Comparison of ENCODE assay signal across 8 mouse cellular contexts in the genomic region with DNA sequence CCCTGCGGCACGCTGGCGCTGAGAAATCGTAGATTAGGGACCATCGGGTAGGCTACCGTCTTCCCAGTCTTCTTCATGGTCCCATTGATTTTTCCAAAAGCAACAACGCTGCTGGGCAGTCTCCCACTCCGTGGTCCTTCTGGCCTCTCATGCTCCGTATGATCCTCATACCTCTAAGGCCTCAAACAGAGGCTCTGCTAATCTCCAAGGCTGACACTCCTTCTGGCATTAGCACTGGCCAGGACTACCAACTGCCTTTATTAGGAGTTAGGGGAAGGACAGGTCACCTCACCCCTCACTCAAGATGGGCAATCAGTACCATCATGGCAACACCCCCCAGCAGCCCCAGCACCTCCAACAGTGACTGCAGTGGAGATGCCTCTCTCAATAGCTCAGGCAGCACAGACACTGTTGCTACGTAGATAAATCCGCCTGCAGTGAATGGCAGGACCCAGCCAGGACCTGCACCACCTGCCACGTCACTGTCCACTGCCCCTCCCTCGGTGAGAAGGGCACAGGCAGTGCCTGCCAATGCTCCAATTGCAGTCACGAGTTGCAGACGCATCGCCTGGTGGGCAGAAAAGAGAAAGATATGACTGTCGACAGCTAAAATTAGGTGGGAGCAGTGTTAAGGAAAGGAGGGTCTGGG. TPM values are rescaled to one million over a fixed set of nuclear protein-coding genes. Genes with fewer than 3 reads are reported as not detected.
DNase-seq lines count a peak whose midpoint lies in the region; ATAC-seq and TF ChIP-seq lines count a peak whose summit lies in the region.

No protein-coding gene starts in this region.

- no peaks in the 10 kb centered on the region for H3K9me3 ChIP-seq in kidney, embryonic 14.5 days (ENCODE audit: control insufficient read depth, low read length)
- H3K9me3 ChIP-seq in embryonic facial prominence, embryonic 11.5 days (replicated peaks; ENCODE audit: control insufficient read depth, low read length), result no peaks in the 10 kb centered on the region
- H3K9me3 ChIP-seq in heart, embryonic 12.5 days (replicated peaks), result no peaks in the 10 kb centered on the region
- H3K9me3 ChIP-seq in liver, embryonic 14.5 days (ENCODE audit: control insufficient read depth, low read length), result no peaks in the 10 kb centered on the region

- ATAC-seq in kidney, embryonic 14.5 days (ENCODE audit: low FRiP score, low TSS enrichment), result no peak
- no peak for ATAC-seq in embryonic facial prominence, embryonic 11.5 days (replicated peaks; ENCODE audit: insufficient number of reproducible peaks, low FRiP score, low TSS enrichment, low read depth)
- ATAC-seq in heart, embryonic 12.5 days (ENCODE audit: insufficient number of reproducible peaks, low FRiP score), result no peak
- ATAC-seq in liver, embryonic 14.5 days (ENCODE audit: insufficient read depth), result no peak
- ATAC-seq in megakaryocyte-erythroid progenitor cell, adult 5-6 weeks (replicated peaks; ENCODE audit: low FRiP score, low TSS enrichment, poor library complexity, severe bottlenecking), result no peak

- H3K4me3 ChIP-seq in kidney, embryonic 14.5 days (ENCODE audit: low read length), result no peak overlapping the region
- H3K4me3 ChIP-seq in kidney, adult 2 months (ENCODE audit: insufficient read depth, low read depth, low read length), result no peak overlapping the region
- H3K4me3 ChIP-seq in embryonic facial prominence, embryonic 11.5 days (ENCODE audit: low read depth, low read length), result peak overlapping the region; percentile 44; the same call in 1 of the 2 replicates
- peak overlapping the region; percentile 66 for H3K4me3 ChIP-seq in heart, embryonic 12.5 days
- no peak overlapping the region for H3K4me3 ChIP-seq in liver, embryonic 14.5 days (ENCODE audit: insufficient read depth in 1 of 2, low read depth in 2 of 2, low read length in 2 of 2)

- peaks cover 44% of the 10 kb centered on the region for H3K4me1 ChIP-seq in kidney, embryonic 14.5 days (ENCODE audit: control insufficient read depth, insufficient read depth, low read length)
- peaks cover 28% of the 10 kb centered on the region for H3K4me1 ChIP-seq in kidney, adult 2 months (ENCODE audit: control insufficient read depth, insufficient read depth, low read length)
- peaks cover 27% of the 10 kb centered on the region for H3K4me1 ChIP-seq in embryonic facial prominence, embryonic 11.5 days (ENCODE audit: control insufficient read depth, insufficient read depth, low read length)
- peaks cover 70% of the 10 kb centered on the region for H3K4me1 ChIP-seq in heart, embryonic 12.5 days (replicated peaks)
- H3K4me1 ChIP-seq in liver, embryonic 14.5 days (replicated peaks; ENCODE audit: control insufficient read depth in 2 of 2, insufficient read depth in 2 of 2, low read length in 1 of 2), result peaks cover 10 to 31% of the 10 kb centered on the region in 2 experiments

- no peaks in the 10 kb centered on the region for H3K27me3 ChIP-seq in kidney, embryonic 14.5 days (ENCODE audit: control insufficient read depth, insufficient read depth, low read length)
- no peaks in the 10 kb centered on the region for H3K27me3 ChIP-seq in kidney, adult 2 months (replicated peaks; ENCODE audit: control insufficient read depth, insufficient read depth, low read length)
- no peaks in the 10 kb centered on the region for H3K27me3 ChIP-seq in embryonic facial prominence, embryonic 11.5 days (ENCODE audit: control insufficient read depth, insufficient read depth, low read length)
- H3K27me3 ChIP-seq in heart, embryonic 12.5 days (replicated peaks), result no peaks in the 10 kb centered on the region
- H3K27me3 ChIP-seq in liver, embryonic 14.5 days (ENCODE audit: control insufficient read depth, insufficient read depth, low read length), result no peaks in the 10 kb centered on the region

- TF ChIP-seq POLR2A in kidney, adult 2 months (IDR thresholded peaks at IDR 0.05; ENCODE audit: low read depth, low read length), result no peak

- WGBS in kidney, embryonic 14.5 days, result 77% methylated on average over 17 of the region's 17 CpGs
- WGBS in kidney, adult 2 months, result 80% methylated on average over 17 of the region's 17 CpGs
- WGBS in embryonic facial prominence, embryonic 11.5 days, result 69% methylated on average over 17 of the region's 17 CpGs
- WGBS in heart, embryonic 12.5 days, result 68% methylated on average over 17 of the region's 17 CpGs
- WGBS in liver, embryonic 14.5 days (ENCODE audit: insufficient replicate concordance), result 77% methylated on average over 17 of the region's 17 CpGs

- no peak for DNase-seq in kidney, adult 2 months
- no peak for DNase-seq in embryonic facial prominence, embryonic 11.5 days (ENCODE audit: low spot score)
- no peak for DNase-seq in liver, embryonic 14.5 days (ENCODE audit: low read depth in 3 of 3, low spot score in 3 of 3)
- no peak for DNase-seq in embryo, embryonic 10 days (ENCODE audit: low spot score)
- no peak for DNase-seq in layer of hippocampus, adult 8-10 months (ENCODE audit: low spot score in 2 of 2)

- peak overlapping the region; percentile 80; the same call in 1 of the 2 replicates for H3K27ac ChIP-seq in kidney, embryonic 14.5 days (ENCODE audit: low read depth, low read length)
- H3K27ac ChIP-seq in kidney, adult 2 months (ENCODE audit: insufficient read depth, low read depth, low read length), result no peak overlapping the region
- H3K27ac ChIP-seq in embryonic facial prominence, embryonic 11.5 days (replicated peaks; ENCODE audit: low read depth, low read length), result peak overlapping the region; percentile 65
- H3K27ac ChIP-seq in heart, embryonic 12.5 days (ENCODE audit: poor library complexity, severe bottlenecking), result 0 out of 2 replicates have a peak overlapping the region, but pooled peaks have one; percentile 12
- no peak overlapping the region for H3K27ac ChIP-seq in liver, embryonic 14.5 days

- H3K9ac ChIP-seq in kidney, embryonic 14.5 days (ENCODE audit: low read depth, low read length), result no peak overlapping the region
- H3K9ac ChIP-seq in embryonic facial prominence, embryonic 11.5 days (replicated peaks; ENCODE audit: low read length), result peak overlapping the region; percentile 25
- H3K9ac ChIP-seq in heart, embryonic 12.5 days, result no peak overlapping the region
- no peak overlapping the region for H3K9ac ChIP-seq in liver, embryonic 14.5 days (replicated peaks)

- TF ChIP-seq EP300 in liver, embryonic 14.5 days (IDR thresholded peaks at IDR 0.05; ENCODE audit: low read depth), result no peak

- H3K36me3 ChIP-seq in kidney, embryonic 14.5 days (ENCODE audit: control insufficient read depth, insufficient read depth, low read length), result peaks cover 22% of the 10 kb centered on the region
- H3K36me3 ChIP-seq in kidney, adult 2 months (ENCODE audit: control insufficient read depth, insufficient read depth, low read length), result no peaks in the 10 kb centered on the region
- peaks cover 11% of the 10 kb centered on the region for H3K36me3 ChIP-seq in embryonic facial prominence, embryonic 11.5 days (replicated peaks; ENCODE audit: control insufficient read depth, insufficient read depth, low read depth, low read length)
- H3K36me3 ChIP-seq in heart, embryonic 12.5 days, result peaks cover 22% of the 10 kb centered on the region
- H3K36me3 ChIP-seq in liver, embryonic 14.5 days (replicated peaks; ENCODE audit: control insufficient read depth, insufficient read depth, low read depth), result peaks cover 11% of the 10 kb centered on the region

- TF ChIP-seq CTCF in kidney, adult 2 months (conservative IDR thresholded peaks at IDR 0.05; ENCODE audit: insufficient read depth, insufficient read length, low read depth, low read length), result no peak
- no peak for TF ChIP-seq CTCF in liver, embryonic 14.5 days (IDR thresholded peaks at IDR 0.05; ENCODE audit: low read depth)

- peak overlapping the region; percentile 97; the same call in 1 of the 2 replicates for H3K4me2 ChIP-seq in kidney, embryonic 14.5 days (replicated peaks; ENCODE audit: low read depth, low read length)
- H3K4me2 ChIP-seq in embryonic facial prominence, embryonic 11.5 days (ENCODE audit: low read depth, low read length), result peak overlapping the region; percentile 88; the same call in 1 of the 2 replicates
- H3K4me2 ChIP-seq in heart, embryonic 12.5 days, result peak overlapping the region; percentile 88
- H3K4me2 ChIP-seq in liver, embryonic 14.5 days (ENCODE audit: low read depth), result peak overlapping the region; percentile 70; the same call in 1 of the 2 replicates

RNA-seq across cellular contexts. Expression of gene H2-Ke6, which starts 0.8 kb away (rescaled TPM):
- 46.0 and 53.0 TPM in 2 replicates for polyA plus RNA-seq in kidney, embryonic 14.5 days (2014; fragmentation: Nextera tagmentation; extraction: Ambion mirVana)
- 165 and 208 TPM in 2 replicates for polyA plus RNA-seq in kidney, adult 2 months (2012; rRNA removed)
- 43.0 and 46.3 TPM in 2 replicates for polyA plus RNA-seq in embryonic facial prominence, embryonic 11.5 days (2014; fragmentation: Nextera tagmentation; extraction: Ambion mirVana)
- polyA plus RNA-seq in heart, embryonic 12.5 days (2016; fragmentation: Nextera tagmentation; extraction: Ambion mirVana), result 46.7 and 48.0 TPM in 2 replicates
- 30.6 and 32.8 TPM in 2 replicates for polyA plus RNA-seq in liver, embryonic 14.5 days (2012; rRNA removed)
- 22.3 and 24.9 TPM in 2 replicates for polyA plus RNA-seq in liver, embryonic 14.5 days (2014; fragmentation: Nextera tagmentation; extraction: Ambion mirVana)
- 10 to 100 TPM; 57.9 to 62.2 (median 58.3) TPM for total RNA-seq in layer of hippocampus, adult 8-10 months (2022)
- 118 and 144 TPM in 2 replicates for total RNA-seq in megakaryocyte-erythroid progenitor cell, adult 5-6 weeks (2014; fragmentation: Nextera tagmentation)
- 41.6 and 46.8 TPM in 2 replicates for total RNA-seq in megakaryocyte-erythroid progenitor cell, adult 5-6 weeks (2017)

RNA-seq across cellular contexts. Expression of gene Slc39a7, which starts 2.9 kb away (rescaled TPM):
- 70.3 and 86.0 TPM in 2 replicates for polyA plus RNA-seq in kidney, embryonic 14.5 days (2014; fragmentation: Nextera tagmentation; extraction: Ambion mirVana)
- polyA plus RNA-seq in kidney, adult 2 months (2012; rRNA removed), result 90.4 and 106 TPM in 2 replicates
- polyA plus RNA-seq in embryonic facial prominence, embryonic 11.5 days (2014; fragmentation: Nextera tagmentation; extraction: Ambion mirVana), result 72.1 and 78.3 TPM in 2 replicates
- 128 and 130 TPM in 2 replicates for polyA plus RNA-seq in heart, embryonic 12.5 days (2016; fragmentation: Nextera tagmentation; extraction: Ambion mirVana)
- 27.0 and 28.1 TPM in 2 replicates for polyA plus RNA-seq in liver, embryonic 14.5 days (2012; rRNA removed)
- polyA plus RNA-seq in liver, embryonic 14.5 days (2014; fragmentation: Nextera tagmentation; extraction: Ambion mirVana), result 25.1 and 26.5 TPM in 2 replicates
- 100 to 1,000 TPM in 1 of 4 experiments, 10 to 100 TPM in 3; 77.1 to 106 (median 92.6) TPM for total RNA-seq in layer of hippocampus, adult 8-10 months (2022)
- total RNA-seq in megakaryocyte-erythroid progenitor cell, adult 5-6 weeks (2014; fragmentation: Nextera tagmentation), result 18.1 and 18.3 TPM in 2 replicates
- 94.1 and 169 TPM in 2 replicates for total RNA-seq in megakaryocyte-erythroid progenitor cell, adult 5-6 weeks (2017)

RNA-seq across cellular contexts. Expression of gene Rxrb, which starts 3.0 kb away (rescaled TPM):
- 22.2 and 28.0 TPM in 2 replicates for polyA plus RNA-seq in kidney, embryonic 14.5 days (2014; fragmentation: Nextera tagmentation; extraction: Ambion mirVana)
- 49.3 and 59.2 TPM in 2 replicates for polyA plus RNA-seq in kidney, adult 2 months (2012; rRNA removed)
- polyA plus RNA-seq in embryonic facial prominence, embryonic 11.5 days (2014; fragmentation: Nextera tagmentation; extraction: Ambion mirVana), result 14.9 and 15.8 TPM in 2 replicates
- polyA plus RNA-seq in heart, embryonic 12.5 days (2016; fragmentation: Nextera tagmentation; extraction: Ambion mirVana), result 34.7 and 36.9 TPM in 2 replicates
- 15.2 and 16.5 TPM in 2 replicates for polyA plus RNA-seq in liver, embryonic 14.5 days (2012; rRNA removed)
- 6.0 and 7.2 TPM in 2 replicates for polyA plus RNA-seq in liver, embryonic 14.5 days (2014; fragmentation: Nextera tagmentation; extraction: Ambion mirVana)
- total RNA-seq in layer of hippocampus, adult 8-10 months (2022), result 10 to 100 TPM; 70.8 to 85.4 (median 78.0) TPM
- total RNA-seq in megakaryocyte-erythroid progenitor cell, adult 5-6 weeks (2014; fragmentation: Nextera tagmentation), result 49.6 and 58.9 TPM in 2 replicates
- total RNA-seq in megakaryocyte-erythroid progenitor cell, adult 5-6 weeks (2017), result 31.4 and 33.3 TPM in 2 replicates

RNA-seq across cellular contexts. Expression of gene Ring1, which starts 4.1 kb away (rescaled TPM):
- 5.5 and 12.4 TPM in 2 replicates for polyA plus RNA-seq in kidney, embryonic 14.5 days (2014; fragmentation: Nextera tagmentation; extraction: Ambion mirVana)
- polyA plus RNA-seq in kidney, adult 2 months (2012; rRNA removed), result 30.4 and 36.3 TPM in 2 replicates
- 3.8 and 6.6 TPM in 2 replicates for polyA plus RNA-seq in embryonic facial prominence, embryonic 11.5 days (2014; fragmentation: Nextera tagmentation; extraction: Ambion mirVana)
- polyA plus RNA-seq in heart, embryonic 12.5 days (2016; fragmentation: Nextera tagmentation; extraction: Ambion mirVana), result 14.9 and 16.5 TPM in 2 replicates
- polyA plus RNA-seq in liver, embryonic 14.5 days (2012; rRNA removed), result 7.6 and 9.7 TPM in 2 replicates
- polyA plus RNA-seq in liver, embryonic 14.5 days (2014; fragmentation: Nextera tagmentation; extraction: Ambion mirVana), result 1.2 and 1.7 TPM in 2 replicates
- 10 to 100 TPM; 34.8 to 44.1 (median 42.7) TPM for total RNA-seq in layer of hippocampus, adult 8-10 months (2022)
- 12.8 and 24.7 TPM in 2 replicates for total RNA-seq in megakaryocyte-erythroid progenitor cell, adult 5-6 weeks (2014; fragmentation: Nextera tagmentation)
- total RNA-seq in megakaryocyte-erythroid progenitor cell, adult 5-6 weeks (2017), result 13.5 and 15.4 TPM in 2 replicates

RNA-seq across cellular contexts. Expression of gene Col11a2, which starts 10.6 kb away (rescaled TPM):
- polyA plus RNA-seq in kidney, embryonic 14.5 days (2014; fragmentation: Nextera tagmentation; extraction: Ambion mirVana), result 1.9 and 2.1 TPM in 2 replicates
- 0.35 and 0.39 TPM in 2 replicates for polyA plus RNA-seq in kidney, adult 2 months (2012; rRNA removed)
- polyA plus RNA-seq in embryonic facial prominence, embryonic 11.5 days (2014; fragmentation: Nextera tagmentation; extraction: Ambion mirVana), result 0.70 and 1.0 TPM in 2 replicates
- polyA plus RNA-seq in heart, embryonic 12.5 days (2016; fragmentation: Nextera tagmentation; extraction: Ambion mirVana), result 0.48 and 0.83 TPM in 2 replicates
- 0.22 and 0.55 TPM in 2 replicates for polyA plus RNA-seq in liver, embryonic 14.5 days (2012; rRNA removed)
- polyA plus RNA-seq in liver, embryonic 14.5 days (2014; fragmentation: Nextera tagmentation; extraction: Ambion mirVana), result 0.06 and 0.20 TPM in 2 replicates
- 10 to 100 TPM; 22.6 to 30.2 (median 27.5) TPM for total RNA-seq in layer of hippocampus, adult 8-10 months (2022)
- 1.1 and 3.6 TPM in 2 replicates for total RNA-seq in megakaryocyte-erythroid progenitor cell, adult 5-6 weeks (2014; fragmentation: Nextera tagmentation)
- total RNA-seq in megakaryocyte-erythroid progenitor cell, adult 5-6 weeks (2017), result 0.05 and 0.46 TPM in 2 replicates

Comparison
In these comparisons a context has a peak if more than half of its experiments do, and no peak if none do; other contexts are left out.
1. H3K27ac ChIP-seq: peak in kidney, embryonic 14.5 days (single experiment), embryonic facial prominence, embryonic 11.5 days (single experiment) and heart, embryonic 12.5 days (single experiment); none in kidney, adult 2 months (single experiment) and liver, embryonic 14.5 days (single experiment).
2. H3K4me3 ChIP-seq: peak in embryonic facial prominence, embryonic 11.5 days (single experiment) and heart, embryonic 12.5 days (single experiment); none in kidney, embryonic 14.5 days (single experiment), kidney, adult 2 months (single experiment) and liver, embryonic 14.5 days (0 of 2).
3. Peak in every context shown above with its lines, with median percentiles within 50 percentile points of each other: H3K4me2 ChIP-seq.